Mouse (Mus musculus) neural tube, embryonic 10.5 days (tissue): ENCODE measurements around the gene Tcp11l1.

Source experiments
- DNase-seq: peaks from one replicate; pipeline ENCODE4 v3.0.0-alpha.2; 2017; ENCODE audit warnings: low spot score; ENCODE audit errors: extremely low spot score

The Tcp11l1 gene

GRCm38 (mm10) chr2:104711585-104712485 is at the start of gene Tcp11l1:
Gene Tcp11l1 (minus strand): TSS chr2:104712169.
- peak; percentile 81 for DNase-seq

GRCm38 (mm10) chr2:104750611-104751010 is 38.6 kb upstream of the Tcp11l1 start:
- DNase-seq, result no peak

GRCm38 (mm10) chr2:104748652-104749183 is 36.7 kb upstream of the Tcp11l1 start:
- no peak for DNase-seq

- DNase-seq, result no peak
Observed at GRCm38 (mm10) chr2:104746251-104746650, 34.3 kb upstream of the Tcp11l1 start.

- no peak for DNase-seq
Observed at GRCm38 (mm10) chr2:104743971-104744370, 32.0 kb upstream of the Tcp11l1 start.

GRCm38 (mm10) chr2:104743160-104743559 is 31.2 kb upstream of the Tcp11l1 start:
- no peak for DNase-seq

GRCm38 (mm10) chr2:104742741-104743064 is 30.7 kb upstream of the Tcp11l1 start, which contains the start of gene Depdc7:
Gene Depdc7 (minus strand): TSS chr2:104742878.
- DNase-seq, result peak; percentile 86

GRCm38 (mm10) chr2:104741896-104742740 is 30.1 kb upstream of the Tcp11l1 start:
- DNase-seq, result no peak

- DNase-seq, result no peak
Observed at GRCm38 (mm10) chr2:104741015-104741758, 29.2 kb upstream of the Tcp11l1 start.

- no peak for DNase-seq
Observed at GRCm38 (mm10) chr2:104740248-104740949, 28.4 kb upstream of the Tcp11l1 start.

GRCm38 (mm10) chr2:104739691-104740090 is 27.7 kb upstream of the Tcp11l1 start:
- no peak for DNase-seq

- no peak for DNase-seq
Observed at GRCm38 (mm10) chr2:104736241-104736640, 24.3 kb upstream of the Tcp11l1 start.

GRCm38 (mm10) chr2:104732562-104733256 is 20.7 kb upstream of the Tcp11l1 start:
- no peak for DNase-seq

- DNase-seq, result no peak
Observed at GRCm38 (mm10) chr2:104732033-104732444, 20.1 kb upstream of the Tcp11l1 start.

GRCm38 (mm10) chr2:104727369-104727768 is 15.4 kb upstream of the Tcp11l1 start:
- no peak for DNase-seq

- DNase-seq, result no peak
Observed at GRCm38 (mm10) chr2:104722021-104722420, 10.1 kb upstream of the Tcp11l1 start.

- DNase-seq, result no peak
Observed at GRCm38 (mm10) chr2:104717827-104718226, 5.9 kb upstream of the Tcp11l1 start.

- no peak for DNase-seq
Observed at GRCm38 (mm10) chr2:104717231-104717735, 5.3 kb upstream of the Tcp11l1 start.

- DNase-seq, result no peak
Observed at GRCm38 (mm10) chr2:104716279-104716678, 4.3 kb upstream of the Tcp11l1 start, which contains the start of gene Pin1rt1. Gene Pin1rt1 (minus strand): TSS chr2:104716379.

GRCm38 (mm10) chr2:104714254-104714691 is 2.3 kb upstream of the Tcp11l1 start:
- peak; percentile 16 for DNase-seq
